Mouse (Mus musculus) megakaryocyte progenitor cell, adult 5-6 weeks (primary cell): ENCODE measurements at regions not wholly inside any gene's neighbourhood (a gene's known extent, or its start where the extent isn't known, plus 50 kb on each side); places are given as distances from the start of the nearest gene placed in this dataset.

ENCODE experiments used
- ATAC-seq: replicated peaks from 2 replicates; pipeline ENCODE4 v1.8.0; 2016; ENCODE audit warnings: mild to moderate bottlenecking, moderate TSS enrichment, inconsistent platforms; ENCODE audit not compliant: poor library complexity

GRCm38 (mm10) chr4:68179551-68179950, 774.6 kb downstream of the Brinp1 start:
- no peak for ATAC-seq

GRCm38 (mm10) chr4:68156499-68156898, 797.7 kb downstream of the Brinp1 start:
- no peak for ATAC-seq

GRCm38 (mm10) chr4:68148483-68149069, 805.6 kb downstream of the Brinp1 start:
- no peak for ATAC-seq

GRCm38 (mm10) chr4:68128124-68128523, 826.1 kb downstream of the Brinp1 start:
- ATAC-seq = no peak

- ATAC-seq = no peak
Measured at GRCm38 (mm10) chr4:68114502-68114901, 839.7 kb downstream of the Brinp1 start.

GRCm38 (mm10) chr4:68085255-68085654, 868.9 kb downstream of the Brinp1 start:
- no peak for ATAC-seq

GRCm38 (mm10) chr4:68056813-68057578, 897.2 kb downstream of the Brinp1 start:
- ATAC-seq = no peak

GRCm38 (mm10) chr4:68022891-68023303, 931.3 kb downstream of the Brinp1 start:
- 0 out of 2 replicates have a peak, but pooled peaks have one; percentile 14 for ATAC-seq

GRCm38 (mm10) chr4:68011371-68011770, 942.8 kb downstream of the Brinp1 start:
- no peak for ATAC-seq

- ATAC-seq = no peak
Measured at GRCm38 (mm10) chr4:67994796-67995283, 959.4 kb downstream of the Brinp1 start.

- no peak for ATAC-seq
Measured at GRCm38 (mm10) chr4:67963456-67963855, 990.7 kb downstream of the Brinp1 start.

- ATAC-seq = no peak
Measured at GRCm38 (mm10) chr4:67948000-67948399, 1006.2 kb downstream of the Brinp1 start.

- ATAC-seq = no peak
Measured at GRCm38 (mm10) chr4:67932481-67932880, 1021.7 kb downstream of the Brinp1 start.

- ATAC-seq = no peak
Measured at GRCm38 (mm10) chr4:67899109-67899508, 1055.1 kb downstream of the Brinp1 start.

- ATAC-seq = no peak
Measured at GRCm38 (mm10) chr4:67891946-67892575, 1062.1 kb downstream of the Brinp1 start.

- no peak for ATAC-seq
Measured at GRCm38 (mm10) chr4:67887954-67888353, 1060.6 kb downstream of the Tlr4 start.

GRCm38 (mm10) chr4:67885204-67885603, 1057.8 kb downstream of the Tlr4 start:
- no peak for ATAC-seq

- ATAC-seq = no peak
Measured at GRCm38 (mm10) chr4:67862218-67862617, 1034.8 kb downstream of the Tlr4 start.

GRCm38 (mm10) chr4:67861801-67862200, 1034.4 kb downstream of the Tlr4 start:
- ATAC-seq = no peak

GRCm38 (mm10) chr4:67853001-67853400, 1025.6 kb downstream of the Tlr4 start:
- no peak for ATAC-seq

- ATAC-seq = no peak
Measured at GRCm38 (mm10) chr4:67833397-67833796, 1006.0 kb downstream of the Tlr4 start.

- ATAC-seq = no peak
Measured at GRCm38 (mm10) chr4:67825484-67825883, 998.1 kb downstream of the Tlr4 start.
